Mouse (Mus musculus) erythroblast, embryonic 14.5 days (primary cell): Measurements from ENCODE around the gene Nfe2l1.

Source experiments
- GATA1 ChIP-seq: IDR thresholded peaks from 2 replicates; pipeline ENCODE4 v1.6.1; 2012; ENCODE audit warnings: low read length, inconsistent platforms, mixed read lengths
- TAL1 ChIP-seq: IDR thresholded peaks from 3 replicates; pipeline ENCODE4 v1.6.1; 2012; ENCODE audit warnings: low read length, inconsistent platforms, mixed read lengths

DNA sequence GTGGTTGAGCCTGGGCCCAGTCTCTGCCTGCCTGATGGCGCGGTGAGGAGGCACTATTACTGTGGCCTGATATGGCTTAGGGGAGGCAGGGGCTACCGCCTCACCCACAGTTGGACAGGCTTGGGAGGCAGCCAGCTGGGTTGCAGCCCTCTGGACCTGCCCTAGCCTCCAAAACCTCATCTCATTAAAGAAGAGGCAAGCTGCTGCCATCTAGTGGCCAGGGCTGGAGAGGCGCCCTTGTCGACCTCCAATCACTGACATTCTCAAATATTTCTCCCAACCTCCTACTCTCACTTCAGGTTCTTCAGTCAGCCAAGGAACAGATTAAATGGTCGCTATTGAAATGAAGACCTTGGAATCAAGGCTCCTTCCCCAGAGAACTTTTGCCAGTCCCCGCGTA, 30.8 kb upstream of the Nfe2l1 start:
- TF ChIP-seq GATA1 (no peak), TAL1 (no peak)
